Mouse (Mus musculus) spleen, adult 18-20 months (tissue): ENCODE data around the gene Blm.

ENCODE experiments used
- DNase-seq, 2 experiments: peaks; one replicate each; pipeline ENCODE4 v3.0.0; 2022; ENCODE audit warnings: mixed read lengths in 2 of 2

The Blm gene

DNA sequence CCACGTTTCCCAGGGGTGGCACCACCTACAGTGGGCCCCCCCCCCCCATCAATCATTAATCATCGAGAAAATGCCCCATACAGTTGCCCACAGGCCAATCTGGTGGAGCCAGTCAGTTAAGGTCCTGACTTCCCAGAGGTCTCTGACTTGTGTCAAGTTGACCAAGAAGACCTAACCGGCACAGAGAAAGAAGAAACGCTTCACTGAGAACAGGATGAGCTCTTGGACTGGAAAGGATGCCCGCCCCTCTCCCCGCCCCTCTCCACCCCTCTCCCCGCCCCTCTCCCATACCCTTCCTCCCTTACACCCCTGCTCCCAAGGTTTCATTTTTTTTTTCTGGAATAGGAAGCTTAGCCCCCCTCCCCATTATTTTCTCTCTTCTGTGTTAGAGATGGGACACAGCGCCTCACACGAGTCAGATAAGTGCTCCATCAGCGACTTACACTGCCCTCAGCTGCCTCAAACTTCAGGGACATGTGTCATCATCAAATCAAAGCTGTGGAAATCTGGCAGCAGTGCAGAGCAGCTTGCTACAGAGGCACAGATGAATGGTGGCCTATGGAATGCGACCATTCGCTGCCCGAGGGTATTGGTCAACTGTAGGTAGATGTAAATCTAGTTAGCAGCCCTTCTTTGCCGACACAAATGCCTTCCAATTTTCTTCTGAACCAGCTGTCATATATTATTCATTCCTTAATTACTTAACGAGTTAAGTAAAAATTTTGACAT lies 95.7 kb downstream of the Blm start:
- no peak for DNase-seq

DNA sequence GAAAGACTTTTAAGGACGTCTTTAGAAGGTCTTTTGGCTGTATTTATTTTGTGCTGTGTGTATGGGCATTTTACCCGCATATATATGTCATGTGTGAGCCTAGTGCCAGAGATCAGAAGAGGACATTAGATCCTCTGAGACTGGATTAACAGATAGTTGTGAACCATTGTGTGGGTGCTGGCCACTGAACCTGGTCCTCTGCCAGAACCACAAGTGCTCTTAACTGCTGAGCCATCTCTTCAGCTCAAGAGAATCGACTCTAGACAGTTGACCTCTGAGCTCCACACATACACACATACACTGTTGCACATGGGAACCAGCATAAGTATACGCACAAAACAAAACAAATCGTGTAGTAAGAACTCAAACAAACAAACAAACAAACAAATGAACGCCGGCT lies 98.3 kb downstream of the Blm start:
- DNase-seq = no peak

DNA sequence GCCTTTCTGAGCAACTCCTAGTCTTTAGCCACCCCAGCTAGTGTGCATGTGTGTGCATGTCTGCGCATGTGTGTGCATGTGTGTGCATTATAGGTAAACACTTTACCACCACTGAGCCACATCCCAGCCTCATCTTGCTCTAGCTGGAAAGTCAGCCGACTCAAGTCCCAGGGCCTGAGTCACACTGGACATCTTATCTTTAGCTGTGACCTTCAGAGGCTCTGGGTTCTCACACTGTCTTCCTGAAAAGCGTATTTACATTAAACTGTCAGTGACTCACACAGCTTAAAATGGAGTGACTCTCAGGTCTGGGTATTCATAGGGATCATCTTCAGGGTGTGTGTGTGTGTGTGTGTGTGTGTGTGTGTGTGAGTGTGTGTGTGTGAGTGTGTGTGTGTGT lies 99.3 kb downstream of the Blm start:
- no peak for DNase-seq

DNA sequence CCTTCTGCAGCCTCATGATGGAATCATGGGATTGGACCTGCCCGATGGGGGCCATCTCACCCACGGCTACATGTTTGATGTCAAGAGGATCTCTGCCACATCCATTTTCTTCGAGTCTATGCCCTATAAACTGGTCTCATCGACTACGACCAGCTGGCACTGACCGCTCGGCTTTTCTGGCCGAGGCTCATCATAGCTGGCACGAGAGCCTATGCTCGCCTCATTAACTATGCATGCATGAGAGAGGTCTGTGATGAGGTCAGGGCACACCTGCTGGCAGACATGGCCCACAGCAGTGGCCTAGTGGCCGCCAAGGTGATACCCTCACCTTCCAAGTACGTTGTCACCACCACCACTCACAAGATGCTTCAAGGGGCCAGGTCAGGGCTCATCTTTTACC lies 105.3 kb downstream of the Blm start:
- no peak for DNase-seq

DNA sequence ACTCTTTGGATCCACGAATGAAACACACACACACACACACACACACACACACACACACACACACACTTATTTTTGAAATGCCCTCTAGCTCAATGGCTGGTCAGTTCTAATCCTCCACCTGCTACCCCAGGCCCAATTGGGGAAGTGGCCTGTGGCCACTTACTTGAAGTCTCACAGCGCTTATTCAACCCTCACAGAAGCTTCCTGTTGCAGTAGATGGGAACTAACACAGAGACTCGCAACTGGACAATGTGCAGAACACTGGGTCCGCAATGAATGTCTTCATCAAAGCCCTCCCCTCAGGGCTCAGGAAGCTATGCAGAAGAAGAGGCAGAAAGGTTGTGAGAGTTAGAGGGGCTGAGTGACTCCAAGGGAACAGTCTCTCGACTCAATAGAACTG lies 107.2 kb downstream of the Blm start:
- no peak for DNase-seq

DNA sequence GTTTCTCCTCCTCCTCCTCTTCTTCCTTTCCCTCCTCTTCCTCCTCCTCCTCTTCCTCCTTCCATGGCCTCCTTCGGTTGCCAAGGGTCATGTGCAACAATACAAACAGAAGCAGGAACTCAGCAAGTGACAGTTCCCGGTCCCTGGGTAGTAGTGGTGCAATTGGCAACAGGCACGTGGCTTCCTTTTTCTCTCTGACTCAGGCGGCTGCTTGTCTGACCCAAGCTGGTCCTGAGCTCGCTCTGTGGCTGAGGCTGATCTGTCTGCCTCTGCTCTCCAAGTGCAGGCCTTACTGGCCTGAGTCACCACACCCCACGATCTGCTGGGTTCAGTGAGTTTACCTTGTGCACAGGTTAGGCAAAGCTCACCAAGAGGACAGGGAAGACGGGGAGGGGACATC lies 108.6 kb downstream of the Blm start:
- DNase-seq = no peak

DNA sequence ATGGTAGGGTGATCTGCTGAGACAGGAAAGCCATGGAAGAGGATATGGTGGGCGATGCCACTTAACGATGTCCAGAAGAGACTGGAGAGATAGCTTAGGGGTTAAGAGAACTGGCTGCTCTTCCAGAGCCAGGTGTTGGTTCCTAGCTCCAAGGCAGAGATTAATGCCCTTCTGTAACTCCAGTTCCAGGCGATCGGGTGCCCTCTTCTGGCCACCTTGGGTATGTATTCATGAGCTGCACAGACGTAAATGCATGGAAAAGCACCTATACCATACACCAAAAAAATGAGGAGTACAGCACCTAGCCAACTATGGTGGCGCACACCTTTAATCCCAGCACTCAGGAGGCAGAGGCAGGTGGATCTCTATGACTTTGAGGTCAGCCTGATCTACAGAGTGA lies 110.2 kb downstream of the Blm start:
- DNase-seq = peak in 1 of 2 experiments; percentile 10

DNA sequence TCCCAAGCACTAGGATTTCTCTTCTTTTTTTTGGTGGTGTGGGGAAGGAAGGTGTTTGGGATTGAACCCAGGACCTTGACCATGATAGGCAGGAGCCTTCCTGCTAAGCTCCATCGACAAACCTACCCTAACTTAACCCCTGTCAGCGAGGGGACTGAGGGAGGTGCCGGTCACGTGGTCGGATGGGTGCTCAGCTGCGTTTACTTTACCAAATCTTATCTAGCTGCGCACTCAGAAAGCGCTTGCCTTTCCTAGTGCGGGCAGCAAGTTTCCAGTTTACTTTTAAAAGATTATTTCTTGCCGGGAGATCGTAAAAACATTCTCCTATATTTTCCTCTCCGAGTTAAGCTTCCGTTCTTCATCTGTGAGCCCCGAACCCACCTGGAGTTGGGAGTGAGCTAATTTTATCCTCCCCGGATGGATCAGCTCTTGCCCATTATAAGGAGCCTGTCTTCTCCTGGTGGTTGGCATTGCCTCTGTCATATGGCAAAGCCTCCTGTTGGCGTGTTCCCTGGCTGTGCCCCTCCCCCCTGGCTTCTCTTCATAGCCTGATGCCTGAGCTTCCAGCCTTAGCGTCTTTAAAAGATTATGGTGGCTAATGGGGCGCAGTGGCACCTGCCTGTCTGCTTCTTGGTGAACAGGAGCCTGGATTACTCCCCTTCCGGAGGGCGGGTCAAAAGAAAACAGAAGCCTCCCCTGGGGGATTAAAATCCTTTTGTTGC lies 112.0 kb downstream of the Blm start:
- DNase-seq = no peak

DNA sequence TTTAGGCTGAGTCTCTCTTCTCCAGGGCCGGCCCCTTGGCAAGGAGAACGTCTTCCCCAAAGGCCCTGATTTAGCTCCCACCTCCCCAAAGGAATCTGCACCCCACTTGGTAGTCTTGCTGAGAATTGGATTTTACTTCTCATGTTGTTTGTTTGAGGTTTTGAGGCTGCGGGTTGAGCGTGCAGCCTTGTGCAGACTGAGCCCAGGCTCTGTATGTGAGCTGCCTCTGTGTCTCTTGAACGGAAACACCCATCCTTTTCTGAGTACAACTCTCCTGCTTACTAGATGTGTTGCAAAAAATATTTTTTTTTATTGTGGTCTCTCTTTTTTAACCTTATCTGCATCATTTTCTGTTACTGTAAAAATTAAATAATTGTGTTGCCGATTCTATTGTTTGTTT lies 113.3 kb downstream of the Blm start:
- no peak for DNase-seq

DNA sequence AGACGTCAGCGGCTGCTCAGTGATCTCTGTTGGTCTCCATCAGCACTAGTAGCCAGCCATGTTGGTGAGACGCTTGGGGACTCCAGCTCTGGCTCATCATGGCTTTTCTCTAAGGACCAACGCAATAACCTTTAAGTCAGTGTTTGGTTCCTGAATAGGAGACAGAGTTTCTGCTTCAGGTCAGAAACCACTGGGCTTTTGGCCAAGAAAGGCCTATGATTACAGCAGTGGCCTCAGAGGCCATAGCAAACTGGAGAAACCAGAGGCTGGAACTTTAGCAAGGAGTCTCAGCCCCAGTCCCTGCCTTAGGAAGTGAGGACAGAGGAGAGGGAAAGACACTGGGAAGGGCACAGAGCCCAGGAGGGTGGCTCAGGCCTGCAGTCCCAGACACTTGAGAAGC lies 114.3 kb downstream of the Blm start:
- DNase-seq = no peak

DNA sequence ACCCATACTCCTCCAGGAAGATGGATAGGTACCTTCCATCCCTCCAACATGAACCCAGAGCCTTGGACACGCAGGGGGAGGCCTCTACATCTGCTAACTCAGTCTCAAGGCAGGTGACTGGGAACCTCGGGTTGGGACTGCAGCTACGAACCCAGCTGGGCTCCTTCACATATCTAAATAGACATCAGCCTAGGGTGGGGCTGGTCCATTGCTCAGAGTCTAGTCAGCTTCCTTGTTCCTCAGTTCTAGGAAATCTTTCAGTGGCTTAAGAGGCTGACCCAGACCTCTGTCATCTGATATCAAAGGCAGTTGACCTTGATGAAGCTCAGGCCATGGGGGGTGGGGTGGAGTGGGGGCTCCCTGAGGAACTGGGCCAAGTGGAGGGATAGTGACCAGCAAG lies 115.6 kb downstream of the Blm start:
- DNase-seq = no peak

DNA sequence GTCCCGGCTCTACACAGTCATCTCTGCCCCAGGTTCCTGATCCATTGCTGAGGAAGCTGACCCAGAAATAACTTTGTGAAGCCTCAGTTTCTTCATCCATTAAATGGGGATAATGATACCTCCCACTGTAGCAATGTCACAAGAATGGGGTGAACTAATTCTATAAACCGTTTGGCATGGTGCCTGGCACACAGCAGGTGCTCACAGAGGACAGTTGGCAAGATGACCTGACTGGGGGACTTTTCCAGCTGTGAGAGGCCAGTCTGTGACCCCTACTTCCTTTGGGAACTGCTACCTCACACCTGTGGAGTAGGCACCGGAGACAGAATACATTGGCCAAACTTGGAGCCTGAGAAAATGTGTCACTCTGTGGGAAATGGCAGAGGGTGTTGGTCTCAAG lies 116.9 kb downstream of the Blm start:
- no peak for DNase-seq

DNA sequence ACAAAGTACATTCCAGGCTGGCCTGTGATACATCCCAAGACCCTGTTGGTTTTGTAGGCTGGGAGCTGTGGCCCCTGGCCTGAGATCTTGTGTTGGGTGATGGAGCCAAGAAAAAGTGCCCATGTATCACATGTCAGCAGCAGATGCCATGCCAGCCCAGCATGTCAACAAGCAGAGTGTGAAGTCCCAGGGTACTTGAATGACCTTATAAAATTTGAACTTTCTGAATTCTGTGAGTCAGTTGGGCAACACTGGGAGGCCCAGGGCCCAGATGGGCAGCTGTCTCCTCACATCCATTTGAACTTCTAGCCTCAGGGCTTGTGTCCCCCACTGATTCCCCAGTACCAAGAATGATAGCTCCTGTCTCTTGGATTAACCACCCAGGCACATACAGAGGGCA lies 117.3 kb downstream of the Blm start:
- no peak for DNase-seq

DNA sequence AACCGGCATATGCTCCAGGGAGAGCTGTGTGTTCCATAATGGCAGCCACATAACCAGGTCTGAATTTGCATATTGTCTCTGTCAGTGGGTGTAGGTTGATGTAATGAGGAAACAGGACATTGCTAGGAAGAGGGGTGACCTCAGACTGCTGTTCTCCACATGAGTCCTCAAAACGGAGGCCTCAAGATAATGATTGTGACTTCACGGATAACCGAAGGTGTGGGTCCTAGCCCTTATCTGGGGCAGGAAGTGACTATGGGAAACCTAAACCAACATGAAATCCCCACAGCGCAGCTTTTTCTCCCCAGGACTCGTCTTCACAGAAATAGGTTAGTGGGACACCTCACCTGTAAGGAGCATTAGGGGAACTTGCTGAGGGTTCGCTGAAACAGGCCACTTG lies 118.0 kb downstream of the Blm start:
- no peak for DNase-seq

DNA sequence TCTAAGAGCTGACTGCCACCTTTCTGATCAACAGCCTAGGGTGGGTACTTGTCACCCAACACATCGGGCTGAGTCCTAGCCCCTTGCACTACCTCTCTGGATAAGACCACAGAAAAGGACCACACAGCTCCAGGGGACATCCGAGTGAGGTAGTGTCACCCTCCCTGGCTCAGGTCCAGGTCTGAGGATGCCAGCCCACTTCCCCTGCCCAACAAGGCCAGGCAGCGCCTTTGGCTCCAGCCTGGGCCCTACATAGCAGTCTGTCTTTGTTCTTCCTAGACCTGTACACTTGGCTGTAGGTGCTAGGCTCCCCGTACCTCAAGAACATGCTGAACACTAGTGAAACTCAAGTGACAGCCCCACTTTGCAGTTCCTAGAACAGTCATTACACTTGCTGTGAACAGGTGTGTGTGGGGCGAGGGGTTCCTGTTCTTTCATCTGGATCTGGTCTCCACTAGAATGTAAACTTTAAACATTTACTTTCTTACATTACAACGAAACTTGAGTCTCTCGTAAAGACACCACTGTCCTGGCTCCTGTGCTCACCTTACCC lies 120.5 kb downstream of the Blm start:
- DNase-seq = no peak

DNA sequence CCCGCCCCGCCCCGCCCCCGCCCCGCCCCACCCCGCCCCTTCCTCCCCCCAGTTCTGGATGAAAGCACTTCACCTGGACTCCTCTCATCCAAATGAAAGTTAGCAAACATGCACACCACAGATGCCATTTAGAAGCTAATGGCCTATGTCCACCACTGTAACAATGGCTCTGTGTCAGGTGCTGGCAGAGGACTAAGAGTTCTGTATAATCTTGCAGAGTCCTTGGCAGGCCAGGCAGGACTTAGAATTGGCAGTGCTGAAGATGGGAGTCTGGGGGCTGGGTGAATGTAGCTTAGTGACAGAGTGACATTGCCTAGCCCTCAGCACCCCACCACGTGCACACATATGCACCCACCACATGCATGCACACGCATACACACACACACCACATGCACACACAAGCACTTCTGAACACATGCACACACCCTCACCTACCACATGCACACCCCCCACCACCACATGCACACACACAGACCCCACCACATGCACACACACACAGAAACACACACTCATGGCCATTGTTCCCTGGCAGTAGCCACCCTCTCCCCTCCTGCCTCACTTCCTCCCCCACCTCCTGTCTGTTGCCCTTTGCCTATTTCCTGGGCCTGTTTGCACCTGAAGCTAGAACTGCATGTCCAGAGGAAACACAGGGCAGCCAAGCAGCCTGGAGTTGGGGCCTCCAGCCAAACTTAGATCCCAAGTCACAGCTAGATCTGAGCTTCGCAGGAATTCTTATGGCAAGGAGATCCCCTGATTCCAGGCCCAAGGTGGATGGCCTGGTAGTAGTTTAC lies 121.2 kb downstream of the Blm start:
- no peak for DNase-seq

DNA sequence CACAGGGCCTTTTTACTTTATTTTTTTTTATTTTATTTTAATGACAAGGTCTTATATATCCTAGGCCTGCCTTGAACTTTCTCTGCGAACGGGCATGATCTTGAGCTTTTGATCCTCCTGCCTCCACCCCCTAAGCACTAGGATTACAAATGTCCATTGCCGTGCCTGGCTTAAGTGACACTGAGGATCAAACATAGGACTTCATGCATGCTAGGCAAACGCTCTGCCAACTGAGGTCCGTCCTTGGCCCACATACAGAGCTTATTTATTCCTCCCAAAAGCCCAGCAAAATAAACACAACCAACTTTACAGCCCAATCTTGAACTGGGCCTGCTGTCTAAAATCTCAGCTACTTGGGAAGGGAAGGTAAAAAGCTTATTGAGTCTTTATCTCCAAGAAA lies 122.1 kb downstream of the Blm start:
- no peak for DNase-seq

DNA sequence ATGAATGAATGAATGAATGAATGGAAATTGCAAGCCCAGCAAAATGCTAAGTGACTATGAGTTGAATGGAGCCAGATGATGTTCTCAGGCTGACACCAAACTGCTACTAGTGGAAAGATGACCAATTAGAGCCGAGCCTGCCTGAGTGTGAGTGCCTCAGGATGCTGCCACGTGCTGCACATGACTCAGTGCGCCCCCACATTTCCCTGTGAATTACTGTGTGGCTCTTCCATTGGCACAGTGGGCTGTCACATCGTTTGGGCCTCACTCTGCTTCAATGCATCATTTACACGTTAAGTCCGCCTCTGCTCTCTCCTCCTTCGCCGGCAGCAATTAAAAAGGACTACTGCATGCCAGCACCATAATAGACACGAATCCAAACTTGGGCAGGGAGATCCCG lies 122.6 kb downstream of the Blm start:
- no peak for DNase-seq

DNA sequence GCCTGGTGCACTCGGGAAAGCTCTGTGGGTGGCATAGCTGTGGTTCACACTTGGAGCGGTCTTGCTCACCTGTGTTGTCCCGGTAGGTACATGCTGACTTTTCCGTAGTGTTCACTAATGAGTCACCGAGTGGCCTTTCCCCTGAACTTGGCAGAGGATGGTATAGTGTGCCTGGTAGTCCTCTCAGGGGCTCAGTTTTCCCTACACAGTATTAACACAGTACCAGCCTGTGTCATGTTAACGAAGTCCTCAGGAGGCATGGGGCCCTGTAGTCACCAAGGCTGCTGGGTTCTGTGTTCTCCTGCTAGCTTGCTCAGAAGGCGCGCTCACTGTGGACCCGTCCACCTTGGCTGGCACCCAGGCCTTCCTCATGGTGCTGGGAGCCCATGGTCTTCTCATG lies 124.5 kb downstream of the Blm start:
- no peak for DNase-seq

DNA sequence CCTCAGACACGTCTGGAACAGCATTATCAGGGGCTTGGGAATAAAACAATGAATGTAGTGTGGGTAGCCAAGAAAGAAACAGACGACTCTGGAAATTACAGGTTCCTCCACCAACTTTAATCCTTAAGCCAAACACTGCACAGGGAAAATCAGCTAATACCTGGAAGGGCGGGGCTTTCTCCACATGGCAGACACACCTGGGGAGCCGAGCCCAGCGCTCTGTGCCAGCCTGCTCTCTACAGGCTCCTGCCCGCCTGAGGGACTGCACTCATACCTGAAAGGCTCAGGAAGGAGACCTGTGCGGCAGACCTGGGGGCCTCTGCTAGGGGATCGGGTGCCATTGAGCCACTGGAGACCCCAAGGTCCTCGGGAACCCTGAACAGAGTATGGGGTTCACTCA lies 127.2 kb downstream of the Blm start:
- no peak for DNase-seq

DNA sequence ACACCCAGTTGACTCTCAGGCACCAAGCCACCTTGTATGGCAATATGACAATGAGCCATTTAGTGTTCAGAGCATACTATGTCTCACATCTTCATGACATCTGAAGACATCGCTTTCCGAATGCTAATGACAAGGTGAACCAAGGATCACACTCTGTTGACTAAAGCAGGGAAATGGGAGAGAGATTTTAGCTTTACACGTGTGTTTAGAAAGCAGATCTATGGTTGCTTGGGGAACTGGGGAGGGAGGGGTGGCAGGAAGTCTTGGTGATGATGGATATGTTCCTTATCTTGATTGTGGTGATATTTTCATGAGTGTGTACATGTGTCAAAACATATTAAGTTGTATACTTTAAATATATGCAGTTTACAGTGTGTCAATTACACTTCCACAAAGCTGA lies 128.7 kb downstream of the Blm start:
- no peak for DNase-seq

DNA sequence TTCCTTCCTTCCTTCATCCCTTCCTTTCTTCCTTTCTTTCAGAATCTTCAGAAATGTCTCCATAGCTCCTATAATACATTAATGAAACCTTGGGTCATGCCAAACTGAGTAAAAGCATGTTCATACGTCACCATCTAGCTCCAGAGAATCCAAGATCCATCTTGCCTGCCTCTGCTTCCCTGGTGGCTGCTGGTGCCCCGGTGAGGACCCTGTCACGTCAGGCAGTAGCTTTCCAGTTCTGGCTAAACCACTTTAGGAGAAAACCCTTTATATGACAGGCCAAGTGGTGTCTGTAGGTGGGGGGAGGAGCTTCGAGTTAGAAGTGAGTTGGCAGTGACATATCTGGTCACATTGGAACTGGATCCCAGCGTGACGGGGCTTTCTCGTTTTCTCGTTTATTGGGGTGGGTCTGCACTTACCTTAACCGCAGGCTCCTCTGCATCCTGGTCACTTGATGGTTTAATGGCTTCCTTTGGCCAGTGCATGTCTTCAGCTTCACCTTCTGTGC lies 129.7 kb downstream of the Blm start, which contains the start of gene Furin:
Gene Furin, minus strand, starts transcription at position 249 of the 508 bp plus-strand sequence.
- DNase-seq = no peak
